Mouse (Mus musculus): ENCODE results near the gene Rwdd2a. TPM values are rescaled to one million over a fixed set of nuclear protein-coding genes. Genes with fewer than 3 reads are reported as not detected.
A peak's percentile ranks its signal among the peaks of the same experiment; 100 is the strongest.

Rwdd2a gene
- 2.6 and 2.9 TPM in 2 replicates for polyA plus RNA-seq (2016; fragmentation: Nextera tagmentation; extraction: Ambion mirVana)

- peak; percentile 97 for DNase-seq (ENCODE audit: low spot score)
- H3K27me3 ChIP-seq (replicated peaks; ENCODE audit: low read depth, poor library complexity, severe bottlenecking), result no peaks in the 10 kb centered on the region
- H3K36me3 ChIP-seq (replicated peaks), result peaks cover 25% of the 10 kb centered on the region
- H3K27ac ChIP-seq (replicated peaks), result peak within 1 kb of the TSS; percentile 83
- WGBS, result under 1% methylated on average over 59 of the region's 59 CpGs
- peaks cover 20% of the 10 kb centered on the region for H3K4me1 ChIP-seq
- H3K4me3 ChIP-seq, result peak within 1 kb of the TSS; percentile 80
- no peaks in the 10 kb centered on the region for H3K9me3 ChIP-seq
These were observed at the start of gene Rwdd2a, which contains the start of gene Pgm3 for GRCm38 (mm10) chr9:86571540-86572135. Gene Rwdd2a (plus strand): TSS chr9:86571991. Gene Pgm3 (minus strand): TSS chr9:86571842.

- Histone ChIP-seq H3K36me3 (replicated peaks) (peaks cover 22% of the 10 kb centered on the region), H3K4me1 (no peaks in the 10 kb centered on the region), H3K27me3 (replicated peaks; ENCODE audit: low read depth, poor library complexity, severe bottlenecking) (no peaks in the 10 kb centered on the region), H3K4me3 (no peak overlapping the region), H3K9me3 (no peaks in the 10 kb centered on the region), H3K27ac (replicated peaks) (no peak overlapping the region)
- peak; percentile 18 for DNase-seq (ENCODE audit: low spot score)
These were observed 49.5 kb upstream of the Rwdd2a start for GRCm38 (mm10) chr9:86522335-86522734.

GRCm38 (mm10) chr9:86525600-86525999 is 46.2 kb upstream of the Rwdd2a start:
- Histone ChIP-seq H3K9me3 (no peaks in the 10 kb centered on the region), H3K4me1 (no peaks in the 10 kb centered on the region), H3K27me3 (replicated peaks; ENCODE audit: low read depth, poor library complexity, severe bottlenecking) (no peaks in the 10 kb centered on the region), H3K27ac (replicated peaks) (no peak overlapping the region), H3K4me3 (no peak overlapping the region), H3K36me3 (replicated peaks) (peaks cover 15% of the 10 kb centered on the region)
- WGBS, result 48% methylated on average over 2 of the region's 2 CpGs
- DNase-seq (ENCODE audit: low spot score), result no peak

GRCm38 (mm10) chr9:86534071-86534470 is 37.7 kb upstream of the Rwdd2a start:
- no peak overlapping the region for H3K27ac ChIP-seq (replicated peaks)
- no peaks in the 10 kb centered on the region for H3K4me1 ChIP-seq
- H3K4me3 ChIP-seq, result no peak overlapping the region
- no peak for DNase-seq (ENCODE audit: low spot score)
- no peaks in the 10 kb centered on the region for H3K9me3 ChIP-seq
- peaks cover 15% of the 10 kb centered on the region for H3K36me3 ChIP-seq (replicated peaks)
- WGBS, result 91% methylated on average over 5 of the region's 5 CpGs
- H3K27me3 ChIP-seq (replicated peaks; ENCODE audit: low read depth, poor library complexity, severe bottlenecking), result no peaks in the 10 kb centered on the region

GRCm38 (mm10) chr9:86543451-86543850 is 28.3 kb upstream of the Rwdd2a start:
- 86% methylated on average over 3 of the region's 3 CpGs for WGBS
- no peak for DNase-seq (ENCODE audit: low spot score)

GRCm38 (mm10) chr9:86544559-86544958 is 27.2 kb upstream of the Rwdd2a start:
- Histone ChIP-seq H3K4me1 (no peaks in the 10 kb centered on the region), H3K4me3 (no peak overlapping the region), H3K27me3 (replicated peaks; ENCODE audit: low read depth, poor library complexity, severe bottlenecking) (no peaks in the 10 kb centered on the region), H3K9me3 (no peaks in the 10 kb centered on the region), H3K27ac (replicated peaks) (no peak overlapping the region), H3K36me3 (replicated peaks) (peaks cover 70% of the 10 kb centered on the region)
- DNase-seq (ENCODE audit: low spot score), result no peak
- 78% methylated on average over 1 of the region's 1 CpGs for WGBS

More at GRCm38 (mm10) chr9:86543451-86543850, 28.3 kb upstream of the Rwdd2a start:
- no peak overlapping the region for H3K27ac ChIP-seq (replicated peaks)
- H3K4me3 ChIP-seq, result no peak overlapping the region
- H3K27me3 ChIP-seq (replicated peaks; ENCODE audit: low read depth, poor library complexity, severe bottlenecking), result no peaks in the 10 kb centered on the region
- no peaks in the 10 kb centered on the region for H3K4me1 ChIP-seq
- no peaks in the 10 kb centered on the region for H3K9me3 ChIP-seq
- peaks cover 59% of the 10 kb centered on the region for H3K36me3 ChIP-seq (replicated peaks)

GRCm38 (mm10) chr9:86549637-86550162 is 22.1 kb upstream of the Rwdd2a start:
- H3K4me1 ChIP-seq, result no peaks in the 10 kb centered on the region
- DNase-seq (ENCODE audit: low spot score), result no peak
- H3K27ac ChIP-seq (replicated peaks), result no peak overlapping the region
- no peak overlapping the region for H3K4me3 ChIP-seq
- 90% methylated on average over 5 of the region's 5 CpGs for WGBS
- no peaks in the 10 kb centered on the region for H3K27me3 ChIP-seq (replicated peaks; ENCODE audit: low read depth, poor library complexity, severe bottlenecking)
- peaks cover 67% of the 10 kb centered on the region for H3K36me3 ChIP-seq (replicated peaks)
- no peaks in the 10 kb centered on the region for H3K9me3 ChIP-seq

GRCm38 (mm10) chr9:86550717-86551116 is 21.1 kb upstream of the Rwdd2a start:
- no peak overlapping the region for H3K27ac ChIP-seq (replicated peaks)
- H3K4me3 ChIP-seq, result no peak overlapping the region
- WGBS, result 89% methylated on average over 3 of the region's 3 CpGs
- no peak for DNase-seq (ENCODE audit: low spot score)
- H3K9me3 ChIP-seq, result no peaks in the 10 kb centered on the region
- peaks cover 76% of the 10 kb centered on the region for H3K36me3 ChIP-seq (replicated peaks)
- no peaks in the 10 kb centered on the region for H3K4me1 ChIP-seq
- H3K27me3 ChIP-seq (replicated peaks; ENCODE audit: low read depth, poor library complexity, severe bottlenecking), result no peaks in the 10 kb centered on the region

- Histone ChIP-seq H3K9me3 (no peaks in the 10 kb centered on the region), H3K4me3 (no peak overlapping the region), H3K27me3 (replicated peaks; ENCODE audit: low read depth, poor library complexity, severe bottlenecking) (no peaks in the 10 kb centered on the region), H3K4me1 (no peaks in the 10 kb centered on the region), H3K36me3 (replicated peaks) (peaks cover 90% of the 10 kb centered on the region), H3K27ac (replicated peaks) (no peak overlapping the region)
- DNase-seq (ENCODE audit: low spot score), result no peak
- WGBS, result 92% methylated on average over 9 of the region's 9 CpGs
These were observed 17.9 kb upstream of the Rwdd2a start for GRCm38 (mm10) chr9:86553886-86554285.

GRCm38 (mm10) chr9:86554641-86555040 is 17.1 kb upstream of the Rwdd2a start:
- no peak overlapping the region for H3K27ac ChIP-seq (replicated peaks)
- no peaks in the 10 kb centered on the region for H3K4me1 ChIP-seq
- WGBS, result 93% methylated on average over 4 of the region's 4 CpGs
- H3K4me3 ChIP-seq, result no peak overlapping the region
- H3K27me3 ChIP-seq (replicated peaks; ENCODE audit: low read depth, poor library complexity, severe bottlenecking), result no peaks in the 10 kb centered on the region
- H3K9me3 ChIP-seq, result no peaks in the 10 kb centered on the region
- peaks cover 90% of the 10 kb centered on the region for H3K36me3 ChIP-seq (replicated peaks)
- DNase-seq (ENCODE audit: low spot score), result no peak

- DNase-seq (ENCODE audit: low spot score), result no peak
- 90% methylated on average over 3 of the region's 3 CpGs for WGBS
- H3K27me3 ChIP-seq (replicated peaks; ENCODE audit: low read depth, poor library complexity, severe bottlenecking), result no peaks in the 10 kb centered on the region
- H3K4me1 ChIP-seq, result no peaks in the 10 kb centered on the region
- peaks cover 95% of the 10 kb centered on the region for H3K36me3 ChIP-seq (replicated peaks)
- H3K9me3 ChIP-seq, result no peaks in the 10 kb centered on the region
- no peak overlapping the region for H3K27ac ChIP-seq (replicated peaks)
- H3K4me3 ChIP-seq, result no peak overlapping the region
These were observed 11.2 kb upstream of the Rwdd2a start for GRCm38 (mm10) chr9:86560543-86560942.

GRCm38 (mm10) chr9:86569314-86569910 is 2.4 kb upstream of the Rwdd2a start:
- Histone ChIP-seq H3K4me3 (no peak overlapping the region), H3K27me3 (replicated peaks; ENCODE audit: low read depth, poor library complexity, severe bottlenecking) (no peaks in the 10 kb centered on the region), H3K36me3 (replicated peaks) (peaks cover 47% of the 10 kb centered on the region), H3K4me1 (peaks cover 20% of the 10 kb centered on the region), H3K27ac (replicated peaks) (no peak overlapping the region), H3K9me3 (no peaks in the 10 kb centered on the region)
- WGBS, result 85% methylated on average over 3 of the region's 3 CpGs
- DNase-seq (ENCODE audit: low spot score), result no peak

GRCm38 (mm10) chr9:86570261-86570890 is 1.4 kb upstream of the Rwdd2a start:
- Histone ChIP-seq H3K4me1 (peaks cover 20% of the 10 kb centered on the region), H3K9me3 (no peaks in the 10 kb centered on the region), H3K27me3 (replicated peaks; ENCODE audit: low read depth, poor library complexity, severe bottlenecking) (no peaks in the 10 kb centered on the region), H3K27ac (replicated peaks) (no peak overlapping the region), H3K36me3 (replicated peaks) (peaks cover 37% of the 10 kb centered on the region), H3K4me3 (peak overlapping the region; percentile 80)
- DNase-seq (ENCODE audit: low spot score), result no peak
- 81% methylated on average over 10 of the region's 10 CpGs for WGBS

All from embryonic facial prominence, embryonic 10.5 days (tissue).